Mouse (Mus musculus) lung, postnatal 0 days (tissue): ENCODE measurements around the gene Prickle2. TPM values are rescaled to one million over a fixed set of nuclear protein-coding genes. Genes with fewer than 3 reads are reported as not detected.

Experiments
- ATAC-seq: fragments of 200-750 bp; cut with Nextera tagmentation; 2 replicates; pipeline ENCODE4 v1.8.0; 2017; ENCODE audit warnings: moderate library complexity
- DNase-seq: peaks from one replicate; pipeline ENCODE4 v3.0.0-alpha.2; 2016; ENCODE audit warnings: low spot score
- H3K27ac ChIP-seq: fragments of 300-500 bp; sonication (generic); 2 replicates; pipeline ENCODE4 v1.5.1; 2014; ENCODE audit warnings: antibody characterized with exemption, mild to moderate bottlenecking, low read length, mixed read lengths
- H3K27me3 ChIP-seq: fragments of 300-500 bp; sonication (generic); replicated peaks from 2 replicates; pipeline ENCODE4 v1.6.1; 2014; ENCODE audit warnings: low read length, mixed read lengths; ENCODE audit not compliant: insufficient read depth
- H3K36me3 ChIP-seq: fragments of 300-500 bp; sonication (generic); 2 replicates; pipeline ENCODE4 v1.6.1; 2014; ENCODE audit warnings: low read length, mixed read lengths; ENCODE audit not compliant: insufficient read depth
- H3K4me1 ChIP-seq: fragments of 300-500 bp; sonication (generic); 2 replicates; pipeline ENCODE4 v1.6.1; 2014; ENCODE audit warnings: antibody characterized with exemption, low read depth, low read length, mixed read lengths; ENCODE audit not compliant: insufficient read depth
- H3K4me2 ChIP-seq: fragments of 300-500 bp; sonication (generic); replicated peaks from 2 replicates; pipeline ENCODE4 v1.6.1; 2014; ENCODE audit warnings: low read depth, mild to moderate bottlenecking, low read length, moderate library complexity, mixed read lengths
- H3K4me3 ChIP-seq: fragments of 300-500 bp; sonication (generic); 2 replicates; pipeline ENCODE4 v1.5.1; 2014; ENCODE audit warnings: low read depth, low read length
- H3K9ac ChIP-seq: fragments of 300-500 bp; sonication (generic); replicated peaks from 2 replicates; pipeline ENCODE4 v1.6.1; 2014; ENCODE audit warnings: low read depth, mild to moderate bottlenecking
- H3K9me3 ChIP-seq: fragments of 300-500 bp; sonication (generic); 2 replicates; pipeline ENCODE4 v1.6.1; 2016; ENCODE audit warnings: low read length, mixed read lengths
- CTCF ChIP-seq: IDR thresholded peaks from 2 replicates; pipeline ENCODE4 v1.5.1; 2016; ENCODE audit warnings: antibody characterized with exemption, mild to moderate bottlenecking
- EP300 ChIP-seq: IDR thresholded peaks from 2 replicates; pipeline ENCODE4 v1.6.1; 2016; ENCODE audit warnings: antibody characterized with exemption, mild to moderate bottlenecking, control low read depth
- WGBS: fragments of 180-500 bp; shearing (Covaris S2); extraction: QIAGEN DNeasy Blood & Tissue Kit; methylation state at CpG from one replicate; pipeline ENCODE4 v1.1.7; 2014; 5-methylcytosine and 5-hydroxymethylcytosine counted together
- polyA plus RNA-seq: library from polyadenylated mRNA; unstranded; fragments of >200 nt; fragmentation: Nextera tagmentation; extraction: Ambion mirVana; gene quantifications from 2 replicates; pipeline ENCODE4 v1.2.1, GENCODE M21; 2015

The Prickle2 gene
- polyA plus RNA-seq, 1 experiment from 2014 or later: 7.0 TPM

DNA sequence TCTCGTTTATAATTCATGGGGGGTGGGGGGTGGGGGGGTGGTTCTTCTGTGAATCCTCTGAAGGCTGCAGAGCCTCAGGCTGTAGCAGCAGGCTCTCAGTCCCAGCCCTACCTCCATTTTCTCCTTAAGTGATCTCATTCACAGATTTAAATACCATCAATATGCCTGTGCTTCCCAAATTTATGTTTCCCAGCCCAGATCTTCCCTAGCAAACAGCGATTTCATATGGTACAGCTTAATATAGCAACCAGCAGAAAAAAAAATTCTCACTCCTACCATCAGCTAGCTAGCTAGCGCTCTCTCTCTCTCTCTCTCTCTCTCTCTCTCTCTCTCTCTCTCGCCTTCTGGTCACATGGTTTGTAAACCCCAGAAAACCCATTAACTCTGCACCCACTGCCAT, 42.5 kb downstream of the Prickle2 start:
- ATAC-seq (no peak), DNase-seq (no peak)
- no peak overlapping the region for H3K4me3 ChIP-seq
- H3K4me2 ChIP-seq: no peak overlapping the region
- no peak overlapping the region for H3K9ac ChIP-seq
- WGBS: 71% methylated on average over 4 of the region's 4 CpGs
- no peaks in the 10 kb centered on the region for H3K27me3 ChIP-seq
- no peak for TF ChIP-seq EP300
- no peak for TF ChIP-seq CTCF
- no peak overlapping the region for H3K27ac ChIP-seq
- H3K4me1 ChIP-seq: no peaks in the 10 kb centered on the region
- no peaks in the 10 kb centered on the region for H3K36me3 ChIP-seq
- no peaks in the 10 kb centered on the region for H3K9me3 ChIP-seq

DNA sequence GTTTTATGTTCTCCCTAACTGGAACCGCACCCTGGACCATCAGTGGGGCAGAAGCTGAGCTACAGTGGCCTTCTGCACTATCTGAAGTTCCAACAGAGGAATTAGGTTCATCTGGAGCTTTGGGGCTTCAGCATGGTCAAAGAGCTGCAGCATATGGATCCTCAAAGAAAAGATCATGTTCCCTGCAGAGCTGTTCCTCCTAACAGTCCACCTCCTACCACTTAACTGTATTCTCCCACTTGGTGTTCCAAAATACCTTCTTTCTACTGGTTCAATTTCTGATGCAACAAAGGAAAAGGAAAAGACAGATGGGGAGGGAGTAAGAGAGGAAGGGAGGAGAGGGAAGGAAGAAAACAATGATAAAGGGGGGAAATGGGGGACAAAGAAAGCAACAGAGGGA, 56.9 kb downstream of the Prickle2 start:
- DNase-seq: no peak
- H3K9ac ChIP-seq: no peak overlapping the region
- H3K4me1 ChIP-seq: no peaks in the 10 kb centered on the region
- H3K4me3 ChIP-seq: no peak overlapping the region
- WGBS: 94% methylated on average over 1 of the region's 1 CpGs
- no peaks in the 10 kb centered on the region for H3K27me3 ChIP-seq
- ATAC-seq: no peak
- H3K4me2 ChIP-seq: no peak overlapping the region
- H3K9me3 ChIP-seq: no peaks in the 10 kb centered on the region
- no peak overlapping the region for H3K27ac ChIP-seq
- H3K36me3 ChIP-seq: no peaks in the 10 kb centered on the region
- TF ChIP-seq CTCF (no peak), EP300 (no peak)

DNA sequence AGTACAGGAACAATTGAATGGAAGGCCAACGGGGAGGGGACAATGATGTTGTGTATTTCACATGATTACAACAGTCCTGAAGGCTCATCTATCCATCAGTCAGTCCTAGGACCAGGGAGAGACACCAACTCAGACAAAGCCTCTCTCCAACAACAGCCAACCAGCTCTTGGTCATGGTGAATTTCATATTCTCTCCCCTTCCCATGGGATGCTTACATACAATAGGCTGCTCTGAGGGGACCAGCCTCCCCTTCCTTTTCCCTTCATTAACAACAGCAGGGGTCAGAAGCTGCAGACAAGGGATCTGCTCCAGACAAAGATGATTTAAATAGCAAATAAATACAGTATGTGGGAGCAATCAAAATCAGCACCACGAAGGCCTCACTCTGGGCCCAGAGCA, 57.4 kb downstream of the Prickle2 start:
- TF ChIP-seq EP300 (no peak), CTCF (no peak)
- no peaks in the 10 kb centered on the region for H3K9me3 ChIP-seq
- no peak overlapping the region for H3K4me2 ChIP-seq
- no peaks in the 10 kb centered on the region for H3K36me3 ChIP-seq
- H3K4me1 ChIP-seq: no peaks in the 10 kb centered on the region
- no peak overlapping the region for H3K27ac ChIP-seq
- no peak for ATAC-seq
- H3K9ac ChIP-seq: no peak overlapping the region
- DNase-seq: no peak
- H3K27me3 ChIP-seq: no peaks in the 10 kb centered on the region
- 61% methylated on average over 2 of the region's 2 CpGs for WGBS
- H3K4me3 ChIP-seq: no peak overlapping the region

DNA sequence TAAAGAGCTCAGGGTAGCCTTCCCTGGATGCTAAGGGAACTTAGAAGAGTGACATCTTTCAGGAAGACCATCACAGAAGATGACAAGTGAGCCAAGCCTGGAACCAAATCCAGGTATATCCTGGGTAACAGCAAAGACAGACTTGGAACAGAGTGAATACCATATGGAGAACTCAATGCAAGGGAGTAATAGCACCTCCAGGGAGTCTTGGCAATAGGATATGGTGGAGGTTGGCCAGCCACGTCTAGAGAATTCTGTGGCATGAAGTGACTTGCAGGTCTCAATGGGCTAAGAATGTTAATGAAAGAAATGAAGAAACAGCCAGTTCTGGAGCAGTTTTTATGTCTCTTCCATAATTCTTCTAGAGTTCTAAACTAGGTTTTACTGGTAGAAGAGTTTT, 63.0 kb downstream of the Prickle2 start:
- DNase-seq (no peak), ATAC-seq (no peak)
- H3K27ac ChIP-seq: no peak overlapping the region
- H3K27me3 ChIP-seq: no peaks in the 10 kb centered on the region
- no peak overlapping the region for H3K9ac ChIP-seq
- H3K9me3 ChIP-seq: no peaks in the 10 kb centered on the region
- no peaks in the 10 kb centered on the region for H3K36me3 ChIP-seq
- no peaks in the 10 kb centered on the region for H3K4me1 ChIP-seq
- no peak overlapping the region for H3K4me2 ChIP-seq
- no peak for TF ChIP-seq CTCF
- TF ChIP-seq EP300: no peak
- H3K4me3 ChIP-seq: no peak overlapping the region
- WGBS: 77% methylated on average over 1 of the region's 1 CpGs

DNA sequence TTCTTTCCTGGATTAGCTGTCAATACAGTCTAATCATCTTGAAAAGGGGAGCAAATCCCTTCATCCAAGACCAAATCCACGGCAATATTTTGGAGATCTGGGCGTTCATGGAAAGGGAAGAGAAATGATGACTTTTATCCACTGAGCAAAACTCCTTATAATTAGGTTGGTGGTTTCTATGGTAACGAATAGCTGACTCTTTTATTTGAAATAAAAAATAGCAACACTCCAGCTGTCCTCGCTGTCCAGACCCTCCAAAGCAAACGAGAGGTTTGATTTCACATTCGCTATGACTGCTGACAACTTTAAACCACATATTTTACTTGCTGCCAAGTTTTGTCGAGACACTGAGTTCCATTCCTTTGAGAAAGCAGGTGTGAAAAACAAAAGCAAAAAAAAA, 64.0 kb downstream of the Prickle2 start:
- no peaks in the 10 kb centered on the region for H3K36me3 ChIP-seq
- no peaks in the 10 kb centered on the region for H3K4me1 ChIP-seq
- no peak overlapping the region for H3K4me2 ChIP-seq
- 58% methylated on average over 7 of the region's 7 CpGs for WGBS
- DNase-seq (no peak), ATAC-seq (no peak)
- no peaks in the 10 kb centered on the region for H3K27me3 ChIP-seq
- H3K9me3 ChIP-seq: no peaks in the 10 kb centered on the region
- no peak overlapping the region for H3K27ac ChIP-seq
- TF ChIP-seq EP300 (no peak), CTCF (no peak)
- H3K9ac ChIP-seq: no peak overlapping the region
- H3K4me3 ChIP-seq: no peak overlapping the region

DNA sequence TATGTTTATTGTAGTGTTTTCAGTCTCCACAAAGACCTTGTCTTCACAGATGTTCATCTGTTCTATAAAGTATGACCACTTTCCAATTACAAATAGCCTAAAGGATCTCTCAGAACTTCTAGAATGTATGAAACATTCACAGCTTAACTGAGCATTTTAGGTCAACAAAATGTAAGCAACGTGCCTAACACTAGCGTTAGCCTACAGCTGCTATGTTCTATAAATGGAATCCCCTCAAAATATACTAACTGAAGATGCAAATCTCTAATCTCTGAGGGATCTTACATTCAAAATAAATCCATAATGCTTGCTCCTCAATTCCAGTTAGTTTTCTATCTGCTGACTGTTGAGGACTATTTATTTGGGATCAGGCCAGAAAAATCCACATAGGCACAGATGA, 65.1 kb downstream of the Prickle2 start:
- no peaks in the 10 kb centered on the region for H3K4me1 ChIP-seq
- no peak overlapping the region for H3K4me3 ChIP-seq
- no peak overlapping the region for H3K4me2 ChIP-seq
- ATAC-seq: no peak
- no peaks in the 10 kb centered on the region for H3K27me3 ChIP-seq
- no peaks in the 10 kb centered on the region for H3K36me3 ChIP-seq
- no peak overlapping the region for H3K27ac ChIP-seq
- 72% methylated on average over 2 of the region's 2 CpGs for WGBS
- H3K9me3 ChIP-seq: no peaks in the 10 kb centered on the region
- DNase-seq: no peak
- no peak for TF ChIP-seq CTCF
- TF ChIP-seq EP300: no peak
- H3K9ac ChIP-seq: no peak overlapping the region

DNA sequence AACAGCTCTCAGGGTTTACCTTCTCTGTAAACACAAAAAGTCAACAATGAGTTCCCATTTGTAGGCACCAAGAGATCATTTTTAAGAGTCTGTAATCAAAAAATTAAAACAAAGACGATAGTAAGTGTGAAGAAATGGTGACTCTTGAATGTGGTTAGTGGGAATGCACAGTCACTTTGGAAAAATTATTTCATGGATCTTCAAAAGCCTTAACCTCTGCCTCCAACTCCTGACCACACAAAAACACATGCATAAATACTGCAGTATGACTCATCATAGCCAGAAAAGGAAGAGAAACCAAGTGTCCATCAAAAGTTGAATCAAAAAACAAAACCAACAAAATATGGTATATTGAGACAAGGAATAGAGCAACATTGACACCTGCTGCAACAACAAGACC, 69.5 kb downstream of the Prickle2 start:
- Histone ChIP-seq H3K9ac (no peak overlapping the region), H3K27ac (no peak overlapping the region), H3K27me3 (no peaks in the 10 kb centered on the region), H3K36me3 (no peaks in the 10 kb centered on the region), H3K4me2 (no peak overlapping the region), H3K4me3 (no peak overlapping the region), H3K4me1 (no peaks in the 10 kb centered on the region), H3K9me3 (no peaks in the 10 kb centered on the region)
- DNase-seq (no peak), ATAC-seq (no peak)
- TF ChIP-seq CTCF (no peak), EP300 (no peak)
- 24% methylated on average over 1 of the region's 1 CpGs for WGBS
